Mouse (Mus musculus) cerebellum, adult 2 months (tissue): Measurements from ENCODE around the gene Ces5a. TPM values are rescaled to one million over a fixed set of nuclear protein-coding genes. Genes with fewer than 3 reads are reported as not detected.
"Not testable (repeated sequence)": the region's sequence is repeated elsewhere in the genome, so short reads cannot be mapped to it uniquely, and the experiment has no call there.

Experiments
- DNase-seq, 2 experiments: peaks; one replicate each; pipeline ENCODE4 v3.0.0; 2021
- H3K27ac ChIP-seq: fragments of 200-500 bp; 2 replicates; pipeline ENCODE4 v1.5.1; 2012; ENCODE audit warnings: low read length, control low read depth, inconsistent platforms; ENCODE audit not compliant: insufficient read depth
- H3K27me3 ChIP-seq: fragments of 200-500 bp; 2 replicates; pipeline ENCODE4 v1.6.1; 2012; ENCODE audit warnings: inconsistent platforms, mild to moderate bottlenecking, low read length, moderate library complexity; ENCODE audit not compliant: control insufficient read depth, insufficient read depth
- H3K4me1 ChIP-seq: fragments of 200-500 bp; 2 replicates; pipeline ENCODE4 v1.6.1; 2011; ENCODE audit warnings: low read length; ENCODE audit not compliant: control insufficient read depth, insufficient read depth
- H3K4me3 ChIP-seq: fragments of 200-500 bp; replicated peaks from 2 replicates; pipeline ENCODE3; 2011; ENCODE audit warnings: mild to moderate bottlenecking, low read depth, low read length, control low read depth; ENCODE audit not compliant: insufficient read depth
- CTCF ChIP-seq: fragments of 200-500 bp; IDR thresholded peaks from 2 replicates; pipeline ENCODE4 v1.5.1; 2011; ENCODE audit warnings: low read depth, mild to moderate bottlenecking, control low read depth, low read length, moderate library complexity, borderline replicate concordance; ENCODE audit not compliant: insufficient read depth
- POLR2A ChIP-seq: fragments of 200-500 bp; IDR thresholded peaks from 2 replicates; pipeline ENCODE4 v1.6.1; 2011; ENCODE audit warnings: low read length, control low read depth, borderline replicate concordance; ENCODE audit not compliant: insufficient read depth
- WGBS: fragments of 180-500 bp; shearing (Covaris S2); methylation state at CpG from one replicate; pipeline ENCODE4 v1.1.7; 2018; 5-methylcytosine and 5-hydroxymethylcytosine counted together
- polyA plus RNA-seq: library from polyadenylated mRNA; depleted of rRNA; stranded (reverse); fragments of >200 nt; gene quantifications from 2 replicates; pipeline ENCODE4 v1.2.3, GENCODE M21; 2012; rRNA removed

Ces5a gene
- polyA plus RNA-seq, 1 experiment: 1.3 TPM

GRCm38 (mm10) chr8:93495330-93495729 lies 40.3 kb downstream of the Ces5a start:
- H3K27me3 ChIP-seq: no peaks in the 10 kb centered on the region
- H3K4me3 ChIP-seq: no peak overlapping the region
- no peak overlapping the region for H3K27ac ChIP-seq
- TF ChIP-seq CTCF: peak; percentile 97
- no peak for TF ChIP-seq POLR2A
- DNase-seq: peak; percentile 61 to 70
- peaks cover 4% of the 10 kb centered on the region; the same call in 1 of the 2 replicates for H3K4me1 ChIP-seq
- 27% methylated on average over 6 of the region's 6 CpGs for WGBS

DNA sequence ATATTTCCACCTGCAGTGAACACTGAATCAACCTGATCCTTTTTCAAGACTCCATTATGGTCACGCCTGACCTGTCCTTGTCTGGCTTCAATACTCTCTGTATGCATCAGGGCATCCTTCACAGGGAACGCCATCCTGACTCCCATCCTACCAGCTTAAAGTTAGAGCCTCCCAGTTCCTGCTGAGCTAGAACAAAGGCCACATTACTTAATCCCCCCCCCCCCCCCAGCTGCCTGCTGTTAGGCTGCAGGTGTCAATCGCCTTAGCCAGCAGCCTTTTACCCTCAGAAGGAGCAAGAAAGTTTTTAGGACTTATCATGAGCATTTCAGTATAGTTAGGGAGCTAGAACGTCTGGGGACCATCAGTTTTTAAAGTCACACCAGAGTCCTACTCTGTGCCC lies 46.9 kb downstream of the Ces5a start:
- no peak for DNase-seq
- no peak overlapping the region for H3K4me3 ChIP-seq
- no peak overlapping the region for H3K27ac ChIP-seq
- 18% methylated on average over 4 of the region's 4 CpGs for WGBS
- TF ChIP-seq CTCF (no peak), POLR2A (no peak)
- H3K27me3 ChIP-seq: no peaks in the 10 kb centered on the region
- H3K4me1 ChIP-seq: no peaks in the 10 kb centered on the region

DNA sequence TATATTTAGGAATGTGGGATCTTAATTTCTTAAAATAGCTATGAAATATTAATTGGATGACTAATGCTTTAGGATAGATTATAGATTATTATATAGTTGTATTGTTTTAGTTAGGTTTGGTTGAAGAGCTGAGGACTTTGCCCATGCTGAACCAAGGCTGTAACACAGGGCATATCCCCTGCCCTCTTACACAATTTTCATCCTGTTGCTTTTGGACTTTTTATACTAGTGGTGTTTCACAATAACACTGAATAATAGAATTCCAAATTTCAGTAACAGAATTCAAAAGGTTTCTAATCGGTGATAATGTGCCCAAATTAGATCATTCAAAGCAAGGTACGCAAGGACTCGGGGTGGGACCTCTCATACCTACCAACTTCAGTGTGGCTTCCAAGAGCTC lies 57.4 kb downstream of the Ces5a start:
- DNase-seq: no peak
- no peak for TF ChIP-seq CTCF
- TF ChIP-seq POLR2A: no peak

GRCm38 (mm10) chr8:93469733-93470132 lies 65.9 kb downstream of the Ces5a start:
- not testable (repeated sequence) for H3K27me3 ChIP-seq, H3K27ac ChIP-seq, H3K4me1 ChIP-seq, DNase-seq, H3K4me3 ChIP-seq
- 87% methylated on average over 16 of the region's 16 CpGs for WGBS

More for the DNA sequence above, 57.4 kb downstream of the Ces5a start:
- Histone ChIP-seq H3K4me1 (no peaks in the 10 kb centered on the region), H3K4me3 (no peak overlapping the region), H3K27me3 (no peaks in the 10 kb centered on the region), H3K27ac (no peak overlapping the region)
- WGBS: 97% methylated on average over 3 of the region's 3 CpGs

GRCm38 (mm10) chr8:93454258-93454877 lies 81.3 kb downstream of the Ces5a start:
- no peak overlapping the region for H3K4me3 ChIP-seq
- no peaks in the 10 kb centered on the region for H3K4me1 ChIP-seq
- no peak overlapping the region for H3K27ac ChIP-seq
- no peak for TF ChIP-seq CTCF
- TF ChIP-seq POLR2A: no peak
- no peak for DNase-seq
- H3K27me3 ChIP-seq: no peaks in the 10 kb centered on the region
- 94% methylated on average over 12 of the region's 12 CpGs for WGBS

Other genes with a start within 250 kb of the Ces5a start
- not detected in 2 replicates for gene Ces1g, start 198.5 kb downstream of the Ces5a start, polyA plus RNA-seq
- not detected in 2 replicates for gene Ces1h, start 156.1 kb downstream of the Ces5a start, polyA plus RNA-seq